Mouse (Mus musculus): Measurements from ENCODE around the gene Ppp1r9a.

DNA sequence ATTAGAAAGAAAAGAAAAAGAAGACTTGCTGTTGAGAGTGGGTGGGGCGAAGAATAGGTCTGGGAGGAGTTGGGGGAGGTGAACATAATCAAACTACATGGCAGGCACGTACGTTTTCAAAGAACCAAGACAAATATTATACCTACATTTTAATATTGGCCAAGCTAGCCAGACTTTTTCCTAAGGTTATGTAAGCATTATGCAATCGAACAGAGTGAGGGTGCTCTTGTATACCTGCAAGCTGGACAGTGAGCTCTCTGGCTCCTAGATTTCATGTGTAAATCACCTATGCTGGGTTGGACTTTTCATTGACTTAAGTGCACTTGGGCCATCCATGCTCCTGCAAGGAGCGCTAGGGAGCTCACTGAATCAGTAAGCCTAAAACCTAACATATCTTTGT is 295.9 kb downstream of the Ppp1r9a start:
- TF ChIP-seq CTCF (IDR thresholded peaks at IDR 0.05; ENCODE audit: control insufficient read depth, insufficient read depth, low read length) (no peak), POLR2A (IDR thresholded peaks at IDR 0.05; ENCODE audit: borderline replicate concordance, control insufficient read depth, low read depth, low read length) (no peak)
